Mouse (Mus musculus) embryonic facial prominence, embryonic 12.5 days (tissue): ENCODE results near the gene Gpr18. TPM values are rescaled to one million over a fixed set of nuclear protein-coding genes. Genes with fewer than 3 reads are reported as not detected.

Experiments
- ATAC-seq: fragments of 200-750 bp; cut with Nextera tagmentation; 2 replicates; pipeline ENCODE4 v1.8.0; 2017; ENCODE audit not compliant: insufficient number of reproducible peaks, insufficient read depth, low FRiP score, low TSS enrichment
- H3K27ac ChIP-seq: fragments of 300-500 bp; sonication (generic); 2 replicates; pipeline ENCODE4 v1.5.1; 2016; ENCODE audit warnings: mild to moderate bottlenecking
- H3K27me3 ChIP-seq: fragments of 300-500 bp; sonication (generic); 2 replicates; pipeline ENCODE4 v1.6.1; 2016; ENCODE audit warnings: mild to moderate bottlenecking, moderate library complexity
- H3K36me3 ChIP-seq: fragments of 300-500 bp; sonication (generic); 2 replicates; pipeline ENCODE4 v1.6.1; 2016; ENCODE audit warnings: mild to moderate bottlenecking
- H3K4me1 ChIP-seq: fragments of 300-500 bp; sonication (generic); 2 replicates; pipeline ENCODE4 v1.6.1; 2016
- H3K4me2 ChIP-seq: fragments of 300-500 bp; sonication (generic); replicated peaks from 2 replicates; pipeline ENCODE4 v1.6.1; 2016; ENCODE audit warnings: mild to moderate bottlenecking, moderate library complexity
- H3K4me3 ChIP-seq: fragments of 300-500 bp; sonication (generic); 2 replicates; pipeline ENCODE4 v1.5.1; 2016; ENCODE audit warnings: mild to moderate bottlenecking
- H3K9ac ChIP-seq: fragments of 300-500 bp; sonication (generic); 2 replicates; pipeline ENCODE4 v1.6.1; 2016; ENCODE audit warnings: mild to moderate bottlenecking, moderate library complexity
- H3K9me3 ChIP-seq: fragments of 300-500 bp; sonication (generic); 2 replicates; pipeline ENCODE4 v1.6.1; 2016; ENCODE audit warnings: mild to moderate bottlenecking, moderate library complexity
- WGBS: fragments of 180-500 bp; shearing (Covaris S2); methylation state at CpG from one replicate; pipeline ENCODE4 v1.1.7; 2016; 5-methylcytosine and 5-hydroxymethylcytosine counted together
- polyA plus RNA-seq: library from polyadenylated mRNA; unstranded; fragments of >200 nt; fragmentation: Nextera tagmentation; extraction: Ambion mirVana; gene quantifications from 2 replicates; pipeline ENCODE4 v1.2.1, GENCODE M21; 2016

The Gpr18 gene
- polyA plus RNA-seq, 1 experiment from 2014 or later: 0.49 TPM

DNA sequence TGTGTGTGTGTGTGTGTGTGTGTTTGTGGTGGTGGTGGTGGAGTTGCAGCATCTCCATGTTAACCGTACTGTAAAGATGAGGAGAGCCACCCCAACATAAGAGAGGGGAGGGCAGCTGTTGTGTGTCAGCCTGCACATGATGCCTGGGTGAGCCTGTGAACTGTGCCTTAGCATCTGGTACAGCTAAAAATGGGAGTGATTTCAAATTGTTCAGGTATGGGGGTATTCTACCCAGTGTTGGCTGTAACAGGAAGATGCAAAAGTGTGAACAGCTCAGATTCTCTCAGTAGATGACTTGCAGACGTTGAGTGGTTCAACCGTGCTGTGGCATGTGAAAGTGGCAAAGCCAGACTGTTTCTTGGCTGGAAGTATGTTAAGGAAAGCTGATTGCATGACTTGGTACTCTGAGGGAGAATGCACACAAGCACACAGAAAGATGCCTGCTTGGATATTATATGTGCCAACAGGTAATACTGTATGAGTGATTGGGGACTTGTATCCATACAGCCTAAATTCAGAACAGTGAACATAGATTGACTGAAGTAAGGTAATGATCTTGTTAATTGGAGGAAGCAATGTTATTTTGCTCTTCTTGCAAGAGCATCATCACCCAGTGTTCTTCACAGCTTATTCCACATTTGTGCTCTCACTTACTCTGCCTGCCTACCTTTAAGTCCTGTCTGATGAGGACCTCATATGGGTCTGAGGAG lies 42.6 kb upstream of the Gpr18 start:
- 92% methylated on average over 3 of the region's 3 CpGs for WGBS

DNA sequence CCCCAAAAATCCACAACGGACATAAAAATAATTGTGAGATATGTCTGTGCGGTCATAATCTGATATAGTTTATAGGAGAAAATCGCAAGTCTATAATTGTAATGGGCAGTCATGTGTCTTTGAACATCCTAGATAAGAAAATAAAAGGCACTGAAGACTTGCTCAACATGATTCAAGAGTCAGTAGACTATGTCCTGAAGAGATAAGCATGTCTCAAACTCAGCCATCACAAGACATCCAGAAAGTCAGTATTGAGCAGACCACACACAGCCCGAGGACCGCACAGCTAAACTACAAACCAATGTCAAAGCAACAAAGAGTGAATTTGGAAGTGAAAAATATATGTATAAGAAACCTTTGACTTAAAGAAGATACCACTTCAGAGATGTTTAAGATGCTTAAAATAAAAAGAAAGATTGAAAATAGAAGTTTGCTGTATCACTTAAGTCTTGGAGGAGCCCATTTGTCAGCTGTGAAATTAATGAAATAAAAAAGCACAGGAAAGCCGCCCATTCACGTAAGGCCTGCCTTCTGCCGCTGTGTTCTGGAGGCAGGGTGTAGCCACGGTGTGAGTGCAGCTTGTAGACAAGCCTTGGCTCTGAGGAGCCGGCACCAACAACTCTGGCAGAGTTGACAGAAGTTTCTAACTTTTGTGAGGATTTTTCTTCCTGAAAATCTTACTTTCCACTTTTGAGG lies 41.7 kb upstream of the Gpr18 start:
- Histone ChIP-seq H3K4me3 (no peak overlapping the region), H3K4me2 (no peak overlapping the region), H3K9ac (no peak overlapping the region), H3K9me3 (no peaks in the 10 kb centered on the region), H3K27me3 (no peaks in the 10 kb centered on the region), H3K4me1 (no peaks in the 10 kb centered on the region), H3K27ac (no peak overlapping the region), H3K36me3 (0 out of 2 replicates have a peak, but pooled peaks cover 3% of the 10 kb centered on the region)
- 93% methylated on average over 10 of the region's 10 CpGs for WGBS
- ATAC-seq: no peak

More for the DNA sequence above, 42.6 kb upstream of the Gpr18 start:
- H3K4me1 ChIP-seq: no peaks in the 10 kb centered on the region
- ATAC-seq: no peak
- H3K4me2 ChIP-seq: no peak overlapping the region
- no peaks in the 10 kb centered on the region for H3K9me3 ChIP-seq
- H3K9ac ChIP-seq: no peak overlapping the region
- no peak overlapping the region for H3K27ac ChIP-seq
- H3K4me3 ChIP-seq: no peak overlapping the region
- 0 out of 2 replicates have a peak, but pooled peaks cover 3% of the 10 kb centered on the region for H3K36me3 ChIP-seq
- no peaks in the 10 kb centered on the region for H3K27me3 ChIP-seq

DNA sequence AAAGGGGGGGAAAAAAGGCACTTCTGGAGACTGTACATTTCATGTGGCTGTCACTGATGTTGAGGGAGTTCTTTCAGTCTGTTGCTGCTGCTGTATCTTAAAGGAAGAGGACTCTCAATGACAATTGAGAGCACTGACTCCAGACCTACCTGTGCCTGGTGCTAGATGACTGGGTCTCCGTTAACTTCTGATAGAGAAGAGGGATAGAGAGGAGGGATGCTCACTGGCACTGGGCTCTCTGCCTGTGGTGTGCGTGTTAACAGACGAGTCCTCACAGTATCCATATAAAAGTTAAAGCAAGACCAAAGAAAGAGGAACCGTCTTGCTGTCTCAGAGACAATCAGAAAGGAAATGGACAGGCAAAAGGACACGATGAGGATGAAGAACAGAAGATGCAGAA lies 40.7 kb upstream of the Gpr18 start:
- H3K4me2 ChIP-seq: no peak overlapping the region
- no peak overlapping the region for H3K9ac ChIP-seq
- H3K27ac ChIP-seq: no peak overlapping the region
- no peak for ATAC-seq
- no peaks in the 10 kb centered on the region for H3K27me3 ChIP-seq
- 0 out of 2 replicates have a peak, but pooled peaks cover 3% of the 10 kb centered on the region for H3K36me3 ChIP-seq
- H3K4me1 ChIP-seq: no peaks in the 10 kb centered on the region
- 94% methylated on average over 5 of the region's 5 CpGs for WGBS
- H3K9me3 ChIP-seq: no peaks in the 10 kb centered on the region
- no peak overlapping the region for H3K4me3 ChIP-seq

DNA sequence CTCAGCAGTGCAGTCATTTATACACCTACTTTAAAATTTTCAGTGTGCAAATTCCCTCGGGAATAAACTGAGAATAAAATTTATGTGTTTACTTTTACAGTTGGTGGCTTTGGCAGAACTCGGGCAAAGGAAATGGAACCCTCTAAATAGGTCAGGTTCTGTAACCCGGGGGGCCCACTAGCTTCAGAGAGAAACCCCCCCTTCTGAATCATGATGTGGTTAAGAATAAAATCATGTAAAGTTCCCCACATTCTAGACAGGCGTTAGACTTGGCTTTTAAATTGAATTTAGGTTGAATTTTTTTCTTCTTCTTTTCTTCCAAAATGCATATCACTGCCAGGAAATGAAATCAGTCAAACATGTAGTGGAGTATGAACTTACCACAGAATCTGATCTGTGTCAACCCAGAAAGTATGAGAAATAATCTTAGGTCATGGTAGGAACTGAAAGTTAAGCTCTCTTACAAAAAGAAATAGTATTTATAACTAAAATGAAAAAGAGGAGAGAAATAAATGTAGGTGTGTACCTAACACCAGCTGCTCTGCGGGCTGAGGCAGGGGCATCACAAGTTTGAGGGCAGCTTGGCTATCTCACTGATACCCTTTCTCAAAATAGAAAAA lies 39.7 kb upstream of the Gpr18 start:
- H3K4me3 ChIP-seq: no peak overlapping the region
- no peak overlapping the region for H3K9ac ChIP-seq
- H3K4me2 ChIP-seq: no peak overlapping the region
- no peak overlapping the region for H3K27ac ChIP-seq
- WGBS: 79% methylated on average over 5 of the region's 5 CpGs
- H3K9me3 ChIP-seq: no peaks in the 10 kb centered on the region
- no peak for ATAC-seq
- no peaks in the 10 kb centered on the region for H3K27me3 ChIP-seq
- no peaks in the 10 kb centered on the region for H3K4me1 ChIP-seq
- 0 out of 2 replicates have a peak, but pooled peaks cover 3% of the 10 kb centered on the region for H3K36me3 ChIP-seq

DNA sequence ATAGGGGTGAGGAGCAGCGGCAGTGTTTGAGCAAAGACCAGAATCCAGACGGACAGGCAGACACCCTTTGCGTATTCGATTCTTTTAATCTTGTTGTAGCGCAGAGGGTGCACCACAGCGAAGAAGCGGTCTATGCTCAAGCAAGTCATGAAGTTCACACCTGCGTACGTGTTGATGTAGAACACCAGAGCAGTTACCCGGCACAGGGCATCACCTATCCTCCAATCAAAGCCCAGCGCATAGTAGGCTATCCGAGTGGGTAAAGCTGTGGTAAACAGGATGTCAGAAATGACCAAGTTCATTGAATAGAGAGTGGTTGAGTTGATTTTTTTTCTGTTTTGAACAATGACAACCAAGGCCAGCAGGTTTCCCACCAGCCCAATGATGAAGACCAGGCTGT lies 39.0 kb upstream of the Gpr18 start:
- H3K4me2 ChIP-seq: no peak overlapping the region
- no peak overlapping the region for H3K4me3 ChIP-seq
- no peaks in the 10 kb centered on the region for H3K4me1 ChIP-seq
- H3K27me3 ChIP-seq: no peaks in the 10 kb centered on the region
- 95% methylated on average over 12 of the region's 12 CpGs for WGBS
- 0 out of 2 replicates have a peak, but pooled peaks cover 3% of the 10 kb centered on the region for H3K36me3 ChIP-seq
- H3K27ac ChIP-seq: no peak overlapping the region
- ATAC-seq: no peak
- no peak overlapping the region for H3K9ac ChIP-seq
- no peaks in the 10 kb centered on the region for H3K9me3 ChIP-seq

DNA sequence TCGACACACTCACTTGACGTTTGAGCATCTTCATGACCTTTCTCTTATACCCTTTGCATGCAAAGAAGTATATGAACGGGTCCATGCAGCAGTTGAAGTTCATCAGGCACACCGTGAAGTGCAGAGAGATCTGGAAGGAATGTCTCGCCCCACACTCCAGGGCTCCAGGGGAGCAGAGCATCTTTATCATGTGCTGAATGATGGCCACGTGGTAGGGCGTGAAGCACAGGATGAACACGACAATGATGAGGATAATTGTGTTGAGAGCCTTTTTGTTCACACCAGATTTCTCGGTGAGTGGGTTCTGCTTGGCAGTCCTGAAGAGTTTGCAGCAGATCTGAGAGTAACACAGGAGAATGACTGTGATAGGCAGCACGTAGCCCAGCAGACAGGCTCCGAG lies 38.5 kb upstream of the Gpr18 start:
- Histone ChIP-seq H3K4me2 (no peak overlapping the region), H3K9me3 (no peaks in the 10 kb centered on the region), H3K27me3 (no peaks in the 10 kb centered on the region), H3K36me3 (0 out of 2 replicates have a peak, but pooled peaks cover 3% of the 10 kb centered on the region), H3K9ac (no peak overlapping the region), H3K4me1 (no peaks in the 10 kb centered on the region), H3K4me3 (no peak overlapping the region), H3K27ac (no peak overlapping the region)
- WGBS: 96% methylated on average over 11 of the region's 11 CpGs
- no peak for ATAC-seq

DNA sequence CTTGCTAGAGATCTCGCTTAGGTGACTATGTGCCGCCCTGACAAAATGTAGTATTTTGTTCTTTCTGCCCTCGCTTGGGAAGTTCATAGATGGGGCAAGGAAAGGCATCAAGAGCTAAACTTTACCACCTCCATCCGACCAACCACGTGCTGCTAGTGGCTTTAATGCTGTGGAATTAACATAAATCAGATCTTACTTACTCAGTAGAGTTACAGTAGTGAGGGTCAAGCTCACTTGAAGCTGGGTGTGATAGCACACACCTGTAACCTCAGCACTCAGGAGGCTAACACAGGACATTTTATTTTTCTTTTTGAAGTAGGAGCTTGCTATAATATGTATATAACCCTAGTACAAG lies 36.4 kb upstream of the Gpr18 start:
- H3K36me3 ChIP-seq: 0 out of 2 replicates have a peak, but pooled peaks cover 3% of the 10 kb centered on the region
- no peak overlapping the region for H3K4me2 ChIP-seq
- no peak overlapping the region for H3K27ac ChIP-seq
- H3K4me3 ChIP-seq: no peak overlapping the region
- WGBS: 88% methylated on average over 5 of the region's 5 CpGs
- H3K27me3 ChIP-seq: no peaks in the 10 kb centered on the region
- H3K9me3 ChIP-seq: no peaks in the 10 kb centered on the region
- no peak overlapping the region for H3K9ac ChIP-seq
- no peak for ATAC-seq
- 0 out of 2 replicates have a peak, but pooled peaks cover 2% of the 10 kb centered on the region for H3K4me1 ChIP-seq

DNA sequence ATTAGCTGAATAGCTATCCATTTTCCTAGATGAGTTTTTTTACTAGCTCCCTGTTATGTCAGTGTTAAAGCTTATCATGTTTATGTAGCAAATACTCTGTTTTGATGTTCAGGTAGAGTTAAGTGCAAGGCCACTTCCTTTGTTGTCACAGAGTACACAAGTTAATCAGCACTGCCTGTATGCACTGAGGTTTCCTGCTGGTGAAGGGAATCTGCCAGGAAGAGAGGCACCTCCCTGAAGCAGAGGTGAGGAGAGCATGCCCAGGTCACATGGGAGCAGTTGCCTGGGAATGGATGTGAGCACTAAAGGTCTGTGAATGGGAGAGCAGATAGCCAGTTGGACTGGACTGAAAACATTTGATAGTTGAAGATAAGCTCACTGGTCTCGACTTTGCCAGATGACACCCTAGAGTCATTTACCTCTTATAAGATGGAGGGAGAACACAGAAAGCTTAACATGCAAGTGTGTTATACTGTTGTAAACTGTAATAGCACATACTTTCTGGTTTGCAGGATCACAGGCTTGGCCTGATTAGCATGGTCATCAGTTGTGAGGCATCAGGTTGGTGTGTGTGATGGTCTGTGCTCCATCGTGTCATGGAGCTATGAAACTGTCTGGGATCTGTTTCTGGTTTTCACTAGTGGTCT lies 35.9 kb upstream of the Gpr18 start:
- H3K4me2 ChIP-seq: no peak overlapping the region
- no peak overlapping the region for H3K27ac ChIP-seq
- no peak for ATAC-seq
- 0 out of 2 replicates have a peak, but pooled peaks cover 3% of the 10 kb centered on the region for H3K36me3 ChIP-seq
- WGBS: 80% methylated on average over 2 of the region's 2 CpGs
- 0 out of 2 replicates have a peak, but pooled peaks cover 3% of the 10 kb centered on the region for H3K4me1 ChIP-seq
- no peaks in the 10 kb centered on the region for H3K27me3 ChIP-seq
- H3K4me3 ChIP-seq: no peak overlapping the region
- H3K9me3 ChIP-seq: no peaks in the 10 kb centered on the region
- no peak overlapping the region for H3K9ac ChIP-seq

DNA sequence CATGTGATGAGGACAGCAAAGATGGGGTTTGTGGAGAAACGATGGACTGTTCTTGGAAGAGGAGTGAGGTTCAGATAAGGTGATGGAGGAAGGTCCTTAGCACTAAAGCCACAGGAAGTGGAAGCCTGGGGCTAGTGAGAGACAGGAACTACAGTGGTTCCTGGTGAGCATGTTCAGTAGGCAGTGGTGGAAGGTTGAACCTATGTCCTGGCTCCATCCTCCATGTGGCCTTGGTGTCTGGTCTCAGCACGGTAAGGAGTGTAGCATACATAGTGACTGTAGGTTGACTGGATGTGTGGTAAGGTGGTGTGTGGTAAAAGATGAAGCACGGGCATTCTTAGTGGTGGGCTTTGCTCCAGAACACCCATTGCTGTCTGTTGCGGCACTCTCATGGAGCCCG lies 34.3 kb upstream of the Gpr18 start:
- H3K4me3 ChIP-seq: no peak overlapping the region
- no peak overlapping the region for H3K27ac ChIP-seq
- 0 out of 2 replicates have a peak, but pooled peaks cover 3% of the 10 kb centered on the region for H3K4me1 ChIP-seq
- no peak overlapping the region for H3K9ac ChIP-seq
- ATAC-seq: no peak
- no peaks in the 10 kb centered on the region for H3K9me3 ChIP-seq
- WGBS: 93% methylated on average over 5 of the region's 5 CpGs
- 0 out of 2 replicates have a peak, but pooled peaks cover 3% of the 10 kb centered on the region for H3K36me3 ChIP-seq
- no peak overlapping the region for H3K4me2 ChIP-seq
- H3K27me3 ChIP-seq: no peaks in the 10 kb centered on the region

DNA sequence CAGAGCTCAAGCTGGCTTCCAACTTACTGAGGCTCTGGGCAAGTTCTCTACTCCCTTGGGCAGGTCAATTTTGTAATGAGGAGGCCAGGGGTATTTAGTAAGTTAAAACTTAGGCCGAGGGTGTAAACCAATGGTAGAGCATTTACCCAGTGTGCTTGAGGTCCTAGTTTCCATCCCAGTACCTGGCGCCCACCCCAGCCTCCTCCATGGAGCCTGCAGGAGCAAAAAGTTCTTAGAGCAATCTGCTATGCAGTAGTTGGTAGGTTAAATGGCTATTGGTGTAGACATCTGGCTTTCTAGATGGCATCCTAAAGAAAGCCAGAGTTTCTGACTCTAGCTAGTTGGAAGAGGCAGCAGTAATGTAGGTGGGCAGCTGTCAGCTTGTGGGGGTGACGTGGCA lies 33.9 kb upstream of the Gpr18 start:
- no peaks in the 10 kb centered on the region for H3K9me3 ChIP-seq
- 0 out of 2 replicates have a peak, but pooled peaks cover 3% of the 10 kb centered on the region for H3K4me1 ChIP-seq
- no peak overlapping the region for H3K9ac ChIP-seq
- no peaks in the 10 kb centered on the region for H3K27me3 ChIP-seq
- H3K36me3 ChIP-seq: 0 out of 2 replicates have a peak, but pooled peaks cover 3% of the 10 kb centered on the region
- H3K4me3 ChIP-seq: no peak overlapping the region
- 91% methylated on average over 3 of the region's 3 CpGs for WGBS
- H3K27ac ChIP-seq: no peak overlapping the region
- ATAC-seq: no peak
- H3K4me2 ChIP-seq: no peak overlapping the region

DNA sequence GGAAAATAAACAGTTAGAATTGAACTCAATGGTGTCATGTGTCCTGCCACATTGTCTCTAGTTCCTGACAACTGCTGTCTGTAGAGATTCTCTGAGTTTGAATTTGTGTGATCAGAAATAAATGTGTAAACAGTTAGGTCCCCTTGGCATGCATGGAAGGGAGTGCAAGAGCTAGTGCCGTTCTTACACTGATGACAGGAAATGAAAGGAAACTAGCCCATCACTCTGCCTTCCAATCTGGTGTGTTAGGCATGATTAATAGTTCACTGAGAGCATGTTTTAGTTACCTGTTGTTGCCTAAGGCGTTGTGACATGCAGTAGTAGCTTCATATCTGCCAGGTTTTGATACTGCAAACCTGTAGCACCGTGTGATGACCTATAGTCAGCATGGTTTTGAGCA lies 32.4 kb upstream of the Gpr18 start:
- H3K4me2 ChIP-seq: no peak overlapping the region
- no peak for ATAC-seq
- H3K36me3 ChIP-seq: no peaks in the 10 kb centered on the region
- no peaks in the 10 kb centered on the region for H3K27me3 ChIP-seq
- WGBS: 84% methylated on average over 3 of the region's 3 CpGs
- H3K9me3 ChIP-seq: no peaks in the 10 kb centered on the region
- H3K9ac ChIP-seq: no peak overlapping the region
- no peak overlapping the region for H3K27ac ChIP-seq
- H3K4me3 ChIP-seq: no peak overlapping the region
- 0 out of 2 replicates have a peak, but pooled peaks cover 3% of the 10 kb centered on the region for H3K4me1 ChIP-seq
